Mouse (Mus musculus) midbrain, embryonic 16.5 days (tissue): Measurements from ENCODE around the gene Usp10. TPM values are rescaled to one million over a fixed set of nuclear protein-coding genes. Genes with fewer than 3 reads are reported as not detected.

Experiments
- ATAC-seq: fragments of 200-750 bp; cut with Nextera tagmentation; 2 replicates; pipeline ENCODE4 v1.8.0; 2017; ENCODE audit warnings: moderate TSS enrichment
- H3K27ac ChIP-seq: fragments of 300-500 bp; sonication (generic); 2 replicates; pipeline ENCODE4 v1.5.1; 2014; ENCODE audit warnings: mild to moderate bottlenecking, low read length, mixed read lengths
- H3K27me3 ChIP-seq: fragments of 300-500 bp; sonication (generic); 2 replicates; pipeline ENCODE4 v1.6.1; 2014; ENCODE audit warnings: low read depth, low read length, mixed read lengths; ENCODE audit not compliant: control insufficient read depth, insufficient read depth
- H3K36me3 ChIP-seq: fragments of 300-500 bp; sonication (generic); 2 replicates; pipeline ENCODE4 v1.6.1; 2014; ENCODE audit warnings: mild to moderate bottlenecking, low read length, moderate library complexity, mixed read lengths; ENCODE audit not compliant: control insufficient read depth, insufficient read depth
- H3K4me1 ChIP-seq: fragments of 300-500 bp; sonication (generic); 2 replicates; pipeline ENCODE4 v1.6.1; 2014; ENCODE audit warnings: mild to moderate bottlenecking, low read length, mixed read lengths; ENCODE audit not compliant: control insufficient read depth, insufficient read depth
- H3K4me2 ChIP-seq: fragments of 300-500 bp; sonication (generic); 2 replicates; pipeline ENCODE4 v1.6.1; 2014; ENCODE audit warnings: mild to moderate bottlenecking, low read length, mixed read lengths
- H3K4me3 ChIP-seq: fragments of 300-500 bp; sonication (generic); 2 replicates; pipeline ENCODE4 v1.5.1; 2014; ENCODE audit warnings: low read depth, mild to moderate bottlenecking, low read length, moderate library complexity, mixed read lengths
- H3K9ac ChIP-seq: fragments of 300-500 bp; sonication (generic); 2 replicates; pipeline ENCODE4 v1.6.1; 2014; ENCODE audit warnings: low read depth, low read length, mixed read lengths
- H3K9me3 ChIP-seq: fragments of 300-500 bp; sonication (generic); replicated peaks from 2 replicates; pipeline ENCODE4 v1.6.1; 2014; ENCODE audit warnings: mild to moderate bottlenecking, low read length, mixed read lengths; ENCODE audit not compliant: control insufficient read depth, poor library complexity, severe bottlenecking
- WGBS: fragments of 180-500 bp; shearing (Covaris S2); extraction: QIAGEN DNeasy Blood & Tissue Kit; methylation state at CpG from one replicate; pipeline ENCODE4 v1.1.7; 2014; 5-methylcytosine and 5-hydroxymethylcytosine counted together
- polyA plus RNA-seq: library from polyadenylated mRNA; unstranded; fragments of >200 nt; fragmentation: Nextera tagmentation; extraction: Ambion mirVana; gene quantifications from 2 replicates; pipeline ENCODE4 v1.2.1, GENCODE M21; 2015

Gene Usp10
- polyA plus RNA-seq, 1 experiment from 2014 or later = 140 TPM

DNA sequence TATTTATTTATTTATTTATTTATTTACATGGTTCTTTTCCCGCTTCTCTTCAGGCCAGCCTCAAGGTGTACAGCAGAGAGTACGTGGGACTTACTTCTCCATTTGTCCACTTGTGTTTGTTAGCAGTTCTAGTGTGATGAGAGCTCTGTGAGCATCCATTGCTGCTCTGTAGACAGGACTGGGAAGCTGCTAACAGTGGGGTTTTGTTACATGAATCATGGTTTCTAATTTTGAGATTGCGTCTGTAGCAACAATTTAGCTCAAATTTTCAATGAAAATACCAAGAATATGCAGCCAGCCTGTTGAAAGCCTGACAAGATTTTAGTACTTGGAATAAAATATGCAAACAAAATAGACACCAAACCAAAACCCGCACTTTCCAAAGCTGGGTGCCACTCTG is 15.3 kb downstream of the Usp10 start:
- Histone ChIP-seq H3K36me3 (no peaks in the 10 kb centered on the region), H3K27ac (no peak overlapping the region), H3K4me2 (no peak overlapping the region), H3K4me3 (no peak overlapping the region), H3K9ac (no peak overlapping the region), H3K4me1 (peaks cover 3% of the 10 kb centered on the region; the same call in 1 of the 2 replicates), H3K9me3 (no peaks in the 10 kb centered on the region), H3K27me3 (no peaks in the 10 kb centered on the region)
- WGBS = 89% methylated on average over 4 of the region's 4 CpGs
- ATAC-seq = no peak

GRCm38 (mm10) chr8:119926474-119926873 is 16.3 kb downstream of the Usp10 start:
- H3K4me2 ChIP-seq = no peak overlapping the region
- peaks cover 3% of the 10 kb centered on the region; the same call in 1 of the 2 replicates for H3K4me1 ChIP-seq
- no peak for ATAC-seq
- H3K27ac ChIP-seq = no peak overlapping the region
- no peaks in the 10 kb centered on the region for H3K9me3 ChIP-seq
- no peaks in the 10 kb centered on the region for H3K36me3 ChIP-seq
- no peaks in the 10 kb centered on the region for H3K27me3 ChIP-seq
- no peak overlapping the region for H3K4me3 ChIP-seq
- H3K9ac ChIP-seq = no peak overlapping the region
- WGBS = 84% methylated on average over 2 of the region's 2 CpGs

DNA sequence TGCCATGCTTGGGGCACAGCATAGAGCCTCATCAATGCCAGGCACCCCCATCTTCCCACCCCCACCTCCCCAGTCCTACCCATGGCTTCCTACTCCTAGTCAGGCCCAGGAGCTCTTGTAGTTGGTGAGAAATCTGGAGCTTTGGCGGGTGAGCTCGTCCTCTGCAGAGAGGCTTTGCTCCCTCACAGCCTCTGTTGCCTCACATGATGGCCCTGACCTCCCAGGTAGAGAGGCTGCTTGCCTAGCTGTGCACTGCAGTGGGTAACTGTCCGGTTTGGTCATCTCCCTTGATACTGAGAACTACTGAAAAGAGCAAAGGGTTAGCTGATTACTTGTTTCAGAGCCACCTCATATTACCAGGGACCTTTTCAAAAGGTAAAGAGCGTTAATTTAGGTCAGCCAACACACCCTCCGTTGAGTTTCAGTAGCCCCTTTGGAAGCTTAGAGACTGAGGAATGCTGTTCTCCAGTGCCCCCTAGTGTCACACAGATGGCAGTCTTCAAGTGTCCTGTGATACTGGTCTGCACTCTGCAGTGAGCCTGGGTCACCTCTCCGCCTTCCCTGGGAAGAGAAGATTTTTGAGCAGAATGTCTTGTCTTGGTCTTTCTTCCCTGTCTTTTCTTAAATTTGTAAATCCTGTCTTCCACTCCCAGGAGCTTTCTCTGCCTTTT is 17.4 kb downstream of the Usp10 start:
- no peak overlapping the region for H3K4me2 ChIP-seq

DNA sequence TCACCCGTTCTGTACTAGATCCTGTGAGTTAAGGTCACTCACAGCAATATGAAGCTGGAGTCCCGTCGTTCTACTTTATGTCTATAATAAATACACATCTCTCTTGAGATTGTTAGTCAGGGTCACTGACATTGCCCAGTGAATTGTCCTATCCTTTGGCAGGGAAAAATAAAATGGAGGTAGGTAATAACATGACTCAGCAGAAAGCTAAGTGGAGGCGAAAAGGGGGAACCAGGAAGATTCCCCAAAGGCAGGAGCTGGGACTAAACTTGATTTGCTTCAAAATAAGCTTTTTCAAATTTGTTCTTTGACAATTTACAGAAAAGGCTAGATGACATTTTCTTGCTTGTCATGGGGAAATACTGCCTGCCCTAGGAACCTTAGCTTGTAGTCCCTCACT is 21.2 kb downstream of the Usp10 start:
- H3K9ac ChIP-seq = no peak overlapping the region
- 81% methylated on average over 4 of the region's 4 CpGs for WGBS

More for the DNA sequence above, 17.4 kb downstream of the Usp10 start:
- H3K27ac ChIP-seq = no peak overlapping the region
- 0 out of 2 replicates have a peak, but pooled peaks have one; percentile 56 for ATAC-seq
- H3K9me3 ChIP-seq = no peaks in the 10 kb centered on the region
- no peaks in the 10 kb centered on the region for H3K27me3 ChIP-seq
- H3K4me1 ChIP-seq = peaks cover 3% of the 10 kb centered on the region; the same call in 1 of the 2 replicates
- no peak overlapping the region for H3K9ac ChIP-seq
- H3K4me3 ChIP-seq = no peak overlapping the region
- no peaks in the 10 kb centered on the region for H3K36me3 ChIP-seq
- 36% methylated on average over 6 of the region's 6 CpGs for WGBS

DNA sequence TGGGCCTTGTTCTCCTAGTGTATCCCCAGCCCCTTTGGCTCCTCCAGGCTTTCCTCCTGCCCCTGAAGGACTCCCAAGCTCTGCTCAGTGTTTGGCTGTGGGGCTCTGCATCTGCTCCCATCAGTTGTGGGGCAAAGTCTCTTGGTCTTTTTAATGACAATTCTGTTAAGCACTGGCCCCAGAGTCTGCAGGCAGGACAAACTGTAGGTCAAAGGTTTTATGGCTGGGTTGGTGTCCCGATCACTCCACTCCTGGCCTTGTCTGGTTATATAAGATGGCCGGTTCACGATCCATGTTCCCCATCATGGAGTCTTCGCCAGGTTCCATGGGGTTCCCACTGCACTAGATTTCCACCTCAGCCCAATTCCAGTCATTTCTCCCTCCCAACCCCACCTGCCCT is 23.5 kb downstream of the Usp10 start:
- Histone ChIP-seq H3K9me3 (no peaks in the 10 kb centered on the region), H3K4me2 (no peak overlapping the region), H3K4me1 (peaks cover 2% of the 10 kb centered on the region; the same call in 1 of the 2 replicates), H3K36me3 (peaks cover 9% of the 10 kb centered on the region), H3K4me3 (no peak overlapping the region), H3K9ac (no peak overlapping the region), H3K27me3 (no peaks in the 10 kb centered on the region), H3K27ac (no peak overlapping the region)
- no peak for ATAC-seq
- WGBS = 97% methylated on average over 4 of the region's 4 CpGs

More for the DNA sequence above, 21.2 kb downstream of the Usp10 start:
- H3K36me3 ChIP-seq = peaks cover 3% of the 10 kb centered on the region
- H3K9me3 ChIP-seq = no peaks in the 10 kb centered on the region
- H3K27ac ChIP-seq = no peak overlapping the region
- no peak overlapping the region for H3K4me2 ChIP-seq
- ATAC-seq = no peak
- H3K27me3 ChIP-seq = no peaks in the 10 kb centered on the region
- H3K4me1 ChIP-seq = peaks cover 3% of the 10 kb centered on the region; the same call in 1 of the 2 replicates
- H3K4me3 ChIP-seq = no peak overlapping the region

DNA sequence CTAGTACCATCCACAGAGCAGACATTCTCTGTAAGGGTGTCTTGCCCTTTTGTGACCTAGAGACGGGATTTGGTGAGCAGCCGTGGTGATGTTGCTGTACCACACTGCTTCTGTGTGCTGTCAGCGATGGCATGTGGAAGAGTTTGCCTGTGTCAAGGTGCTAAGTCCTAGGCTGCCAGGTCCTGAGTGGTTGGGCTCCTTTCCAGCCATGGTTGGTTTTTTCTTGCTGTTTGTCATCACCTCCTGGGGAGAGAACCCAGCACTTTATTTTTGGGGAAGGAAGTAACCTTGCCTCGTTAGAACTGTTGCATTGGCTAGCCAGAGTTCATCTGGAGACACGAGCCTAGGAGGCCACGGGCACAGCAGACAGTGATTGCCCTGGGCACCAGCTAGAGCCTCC is 25.4 kb downstream of the Usp10 start:
- 84% methylated on average over 6 of the region's 6 CpGs for WGBS
- Histone ChIP-seq H3K9ac (no peak overlapping the region), H3K9me3 (no peaks in the 10 kb centered on the region), H3K27me3 (no peaks in the 10 kb centered on the region), H3K4me1 (no peaks in the 10 kb centered on the region; the same call in 1 of the 2 replicates), H3K27ac (no peak overlapping the region), H3K36me3 (peaks cover 9% of the 10 kb centered on the region), H3K4me2 (no peak overlapping the region), H3K4me3 (no peak overlapping the region)
- ATAC-seq = no peak

GRCm38 (mm10) chr8:119938481-119938880 is 28.3 kb downstream of the Usp10 start:
- ATAC-seq = no peak
- no peak overlapping the region for H3K27ac ChIP-seq
- H3K9ac ChIP-seq = no peak overlapping the region
- H3K4me2 ChIP-seq = no peak overlapping the region
- no peaks in the 10 kb centered on the region; the same call in 1 of the 2 replicates for H3K4me1 ChIP-seq
- H3K27me3 ChIP-seq = no peaks in the 10 kb centered on the region
- WGBS = 81% methylated on average over 7 of the region's 7 CpGs
- no peaks in the 10 kb centered on the region for H3K9me3 ChIP-seq
- no peak overlapping the region for H3K4me3 ChIP-seq
- peaks cover 17% of the 10 kb centered on the region for H3K36me3 ChIP-seq

DNA sequence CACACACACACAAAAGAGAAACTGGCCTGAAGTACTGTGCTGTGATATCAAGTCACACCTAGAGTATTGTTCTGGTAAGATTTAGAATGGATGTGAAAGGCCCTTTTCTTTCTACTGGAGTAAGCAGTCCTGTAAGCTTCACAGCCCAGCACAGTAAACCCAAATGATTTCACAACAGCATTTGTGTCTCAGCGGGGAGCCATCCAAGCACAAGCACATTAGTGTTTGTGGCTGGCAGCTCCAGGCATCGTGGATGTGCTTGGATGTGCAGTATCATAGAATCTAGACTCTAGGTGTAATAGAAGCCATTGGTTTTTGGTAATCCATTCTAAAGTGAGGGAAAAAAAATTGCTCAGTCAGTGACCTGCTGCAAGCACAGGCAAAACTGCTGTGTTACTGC is 29.2 kb downstream of the Usp10 start:
- H3K9ac ChIP-seq = no peak overlapping the region
- H3K27me3 ChIP-seq = no peaks in the 10 kb centered on the region
- H3K4me3 ChIP-seq = no peak overlapping the region
- ATAC-seq = no peak
- H3K4me2 ChIP-seq = no peak overlapping the region
- no peaks in the 10 kb centered on the region for H3K9me3 ChIP-seq
- WGBS = 73% methylated on average over 2 of the region's 2 CpGs
- peaks cover 17% of the 10 kb centered on the region for H3K36me3 ChIP-seq
- H3K27ac ChIP-seq = no peak overlapping the region
- no peaks in the 10 kb centered on the region; the same call in 1 of the 2 replicates for H3K4me1 ChIP-seq

- no peak for ATAC-seq
- H3K4me3 ChIP-seq = no peak overlapping the region
- H3K9me3 ChIP-seq = no peaks in the 10 kb centered on the region
- H3K4me2 ChIP-seq = no peak overlapping the region
- peaks cover 17% of the 10 kb centered on the region for H3K36me3 ChIP-seq
- no peak overlapping the region for H3K27ac ChIP-seq
- no peak overlapping the region for H3K9ac ChIP-seq
- no peaks in the 10 kb centered on the region for H3K27me3 ChIP-seq
- no peaks in the 10 kb centered on the region for H3K4me1 ChIP-seq
- whole genome bisulfite sequencing = 89% methylated on average over 18 of the region's 18 CpGs
Observed at GRCm38 (mm10) chr8:119941471-119941870, 31.3 kb downstream of the Usp10 start.
